Mouse (Mus musculus) left cerebral cortex, postnatal 14 days (tissue): ENCODE results near the gene Gm7298. TPM values are rescaled to one million over a fixed set of nuclear protein-coding genes. Genes with fewer than 3 reads are reported as not detected.
"Not testable (repeated sequence)": the region's sequence is repeated elsewhere in the genome, so short reads cannot be mapped to it uniquely, and the experiment has no call there.

Experiments
- DNase-seq, 2 experiments: peaks; one replicate each; pipeline ENCODE4 v3.0.0; 2021 to 2022; ENCODE audit warnings: low spot score in 2 of 2, mixed read lengths in 1 of 2
- intact Hi-C: fragments of 180-260 bp; cut with DNase I; formaldehyde crosslinking; loops from one replicate; pipeline ENCODE4 v1.15.1; 2025
- long read RNA-seq, 2 experiments: library from polyadenylated mRNA; stranded (forward); transcript quantifications; one replicate each; pipeline ENCODE4 v2.0.0; 2021
- total RNA-seq, 2 experiments: library from RNA; stranded (reverse); gene quantifications; 2 replicates each; pipeline ENCODE4 v1.2.3; 2021

The Gm7298 gene
- total RNA-seq = not detected
- long read RNA-seq, experiment 1 = 0 reads
- long read RNA-seq, experiment 2 = 0 reads

- intact Hi-C loops = no loop called here
- DNase-seq = no peak
These were observed at the start of gene Gm7298 for GRCm38 (mm10) chr6:121732632-121733031. Gm7298 (plus strand) TSS chr6:121732932.

- DNase-seq = no peak
- intact Hi-C loops = no loop called here
These were observed 95.3 kb downstream of the Gm7298 start for GRCm38 (mm10) chr6:121828034-121828433.

- intact Hi-C loops = no loop called here
- no peak for DNase-seq
These were observed 103.6 kb downstream of the Gm7298 start for GRCm38 (mm10) chr6:121836361-121836760.

- DNase-seq, intact Hi-C loops: not testable (repeated sequence)
These were observed 105.5 kb downstream of the Gm7298 start, which contains the start of gene Mug1 for GRCm38 (mm10) chr6:121838271-121838670. Mug1 (plus strand) TSS chr6:121838541.

Other genes starting within 250 kb of the Gm7298 start
- 1 to 10 TPM; 2.6 to 2.8 TPM for gene A2m, start 97.6 kb upstream of the Gm7298 start, total RNA-seq
- not detected for gene Mug1, start 105.6 kb downstream of the Gm7298 start, total RNA-seq